Mouse (Mus musculus) stomach, postnatal 0 days (tissue): ENCODE results near the gene Pilrb2. TPM values are rescaled to one million over a fixed set of nuclear protein-coding genes. Genes with fewer than 3 reads are reported as not detected.
"Not testable (repeated sequence)": the region's sequence is repeated elsewhere in the genome, so short reads cannot be mapped to it uniquely, and the experiment has no call there.

Source experiments
- ATAC-seq: fragments of 200-750 bp; cut with Nextera tagmentation; 2 replicates; pipeline ENCODE4 v1.8.0; 2017; ENCODE audit not compliant: low FRiP score, low TSS enrichment
- DNase-seq: peaks from one replicate; pipeline ENCODE4 v3.0.0-alpha.2; 2016; ENCODE audit warnings: low spot score
- H3K27ac ChIP-seq: fragments of 300-500 bp; sonication (generic); replicated peaks from 2 replicates; pipeline ENCODE4 v1.5.1; 2014; ENCODE audit warnings: mild to moderate bottlenecking, control low read depth
- H3K27me3 ChIP-seq: fragments of 300-500 bp; sonication (generic); 2 replicates; pipeline ENCODE4 v1.6.1; 2014; ENCODE audit warnings: low read length; ENCODE audit not compliant: control insufficient read depth, insufficient read depth
- H3K36me3 ChIP-seq: fragments of 300-500 bp; sonication (generic); 2 replicates; pipeline ENCODE4 v1.6.1; 2014; ENCODE audit warnings: low read length, mixed read lengths; ENCODE audit not compliant: control insufficient read depth, insufficient read depth
- H3K4me1 ChIP-seq: fragments of 300-500 bp; sonication (generic); replicated peaks from 2 replicates; pipeline ENCODE4 v1.6.1; 2014; ENCODE audit warnings: antibody characterized with exemption; ENCODE audit not compliant: control insufficient read depth, insufficient read depth
- H3K4me2 ChIP-seq: fragments of 300-500 bp; sonication (generic); replicated peaks from 2 replicates; pipeline ENCODE4 v1.6.1; 2014; ENCODE audit warnings: low read depth, mild to moderate bottlenecking, control low read depth, moderate library complexity
- H3K4me3 ChIP-seq: fragments of 300-500 bp; sonication (generic); 2 replicates; pipeline ENCODE4 v1.5.1; 2014; ENCODE audit warnings: low read depth, low read length, control low read depth
- H3K9ac ChIP-seq: fragments of 300-500 bp; sonication (generic); 2 replicates; pipeline ENCODE4 v1.6.1; 2014; ENCODE audit warnings: mild to moderate bottlenecking, low read length, control low read depth, mixed read lengths
- H3K9me3 ChIP-seq: fragments of 300-500 bp; sonication (generic); 2 replicates; pipeline ENCODE4 v1.6.1; 2016; ENCODE audit warnings: low read length; ENCODE audit not compliant: control insufficient read depth
- CTCF ChIP-seq: IDR thresholded peaks from 2 replicates; pipeline ENCODE4 v1.5.1; 2016; ENCODE audit warnings: antibody characterized with exemption, low read depth, mild to moderate bottlenecking, moderate library complexity
- EP300 ChIP-seq: optimal IDR thresholded peaks from 2 replicates; pipeline ENCODE3; 2016; ENCODE audit warnings: antibody characterized with exemption
- WGBS: fragments of 180-500 bp; shearing (Covaris S2); extraction: QIAGEN DNeasy Blood & Tissue Kit; methylation state at CpG from one replicate; pipeline ENCODE4 v1.1.7; 2014; 5-methylcytosine and 5-hydroxymethylcytosine counted together
- polyA plus RNA-seq: library from polyadenylated mRNA; unstranded; fragments of >200 nt; fragmentation: Nextera tagmentation; extraction: Ambion mirVana; gene quantifications from 2 replicates; pipeline ENCODE4 v1.2.1, GENCODE M21; 2015

Pilrb2 gene
- polyA plus RNA-seq, 1 experiment from 2014 or later: 0.49 TPM

DNA sequence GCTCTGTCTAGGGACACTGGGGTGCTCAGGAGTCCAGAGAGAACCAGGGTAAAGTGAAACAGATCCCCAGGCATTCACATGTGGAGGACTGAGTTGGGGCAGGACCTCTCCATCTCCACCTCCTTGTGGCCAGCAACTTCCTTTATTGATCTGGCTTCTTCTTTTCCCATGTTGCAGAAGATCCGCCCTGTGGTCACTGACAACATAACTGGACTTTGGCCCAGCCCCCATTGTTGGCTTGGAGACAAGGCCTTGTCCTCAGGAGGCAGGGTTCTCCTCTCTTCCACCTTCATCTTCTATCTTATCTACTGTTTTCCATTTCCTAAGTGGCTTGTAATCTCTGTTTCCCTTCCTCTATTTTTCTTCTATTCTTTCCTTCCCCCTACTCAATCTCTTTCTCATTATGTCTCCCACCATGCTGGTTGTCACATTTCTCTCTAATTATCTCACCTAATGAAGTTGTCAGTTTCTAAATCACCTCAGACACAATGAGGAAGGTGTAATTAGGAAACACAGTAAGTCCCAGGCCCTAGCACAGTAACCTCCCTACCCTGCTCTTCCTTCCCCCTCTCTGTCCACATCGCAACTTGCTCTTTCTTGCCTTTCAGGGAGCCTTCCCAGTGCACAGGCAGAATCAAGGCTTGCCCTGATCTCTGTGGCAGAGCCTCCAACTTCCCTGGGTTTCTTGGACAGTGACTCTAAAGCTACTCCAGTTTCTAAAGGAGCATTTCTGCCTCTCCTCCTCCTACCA, 13.5 kb downstream of the Pilrb2 start, which contains the start of gene Pilrb1:
Pilrb1 (minus strand) TSS at position 147 of the 751 bp plus-strand sequence.
- WGBS: 74% methylated on average over 2 of the region's 2 CpGs
- not testable (repeated sequence) for H3K9me3 ChIP-seq, ATAC-seq, H3K4me2 ChIP-seq, H3K4me3 ChIP-seq, H3K36me3 ChIP-seq, H3K27me3 ChIP-seq, H3K27ac ChIP-seq, H3K9ac ChIP-seq, H3K4me1 ChIP-seq, DNase-seq

DNA sequence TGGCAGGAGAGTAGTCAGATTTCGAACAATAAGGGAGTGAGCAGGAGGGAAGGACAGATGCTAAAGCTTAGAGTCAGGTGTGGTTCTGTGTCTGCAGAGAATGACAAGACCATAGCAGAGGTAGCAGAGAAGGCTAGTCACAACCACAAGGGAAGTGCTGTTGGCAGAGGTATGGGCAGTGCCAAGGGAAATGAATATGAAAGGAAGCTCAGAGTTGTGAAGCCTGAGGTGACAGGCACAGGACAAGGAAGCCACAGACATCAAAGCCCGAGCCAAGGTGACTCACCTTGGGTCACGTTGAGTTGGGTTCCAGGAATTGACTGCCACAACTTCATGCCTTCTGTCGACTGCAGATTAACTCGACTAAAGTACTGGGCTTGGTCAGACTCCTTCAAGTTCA, 14.7 kb downstream of the Pilrb2 start:
- H3K9ac ChIP-seq, H3K27ac ChIP-seq, DNase-seq, H3K4me2 ChIP-seq, H3K27me3 ChIP-seq, H3K9me3 ChIP-seq, ATAC-seq, H3K4me3 ChIP-seq, H3K4me1 ChIP-seq, H3K36me3 ChIP-seq: not testable (repeated sequence)
- 61% methylated on average over 4 of the region's 5 CpGs for WGBS

DNA sequence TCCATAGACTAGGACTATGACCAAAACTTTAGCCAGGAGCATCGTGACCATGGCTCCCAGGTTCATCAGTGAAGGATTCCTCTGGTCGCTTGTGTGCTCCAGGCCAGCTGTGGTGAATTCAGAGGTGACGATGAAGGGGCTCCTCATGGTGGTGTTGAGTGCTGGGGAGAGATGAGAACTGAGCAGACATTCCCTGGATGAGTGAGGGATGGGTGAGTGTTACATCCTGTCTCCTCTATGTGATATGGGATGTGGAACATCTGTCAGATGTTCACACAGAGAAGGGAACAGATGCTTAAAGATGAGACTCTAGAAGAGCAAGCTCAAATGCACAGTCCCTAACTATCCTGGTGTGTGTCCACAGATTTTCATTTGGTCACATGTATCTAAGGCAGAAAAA, 16.7 kb downstream of the Pilrb2 start:
- H3K27ac ChIP-seq, ATAC-seq, DNase-seq, H3K4me2 ChIP-seq, H3K4me3 ChIP-seq, H3K4me1 ChIP-seq, H3K9ac ChIP-seq, H3K9me3 ChIP-seq, H3K27me3 ChIP-seq, H3K36me3 ChIP-seq: not testable (repeated sequence)
- WGBS: 75% methylated on average over 3 of the region's 3 CpGs

DNA sequence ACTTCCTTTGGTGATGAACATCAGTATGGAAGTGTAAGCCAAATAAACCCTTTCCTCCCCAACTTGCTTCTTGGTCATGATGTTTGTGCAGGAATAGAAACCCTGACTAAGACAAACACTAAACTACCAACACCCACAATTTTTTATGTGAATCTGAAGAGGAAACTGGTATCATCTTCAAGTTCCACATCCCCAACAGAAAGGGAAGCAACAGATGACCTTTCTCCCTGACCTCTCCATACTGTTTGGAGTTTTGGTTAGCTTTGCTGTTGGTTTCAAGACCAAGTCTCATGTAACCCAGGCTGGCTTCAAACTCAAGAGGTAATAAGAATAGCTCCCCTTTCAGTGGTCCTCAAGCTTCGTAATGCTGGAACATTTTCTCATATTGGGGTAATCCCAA, 21.3 kb downstream of the Pilrb2 start:
- not testable (repeated sequence) for ATAC-seq, H3K4me1 ChIP-seq, H3K4me3 ChIP-seq, H3K9me3 ChIP-seq, H3K27ac ChIP-seq, H3K27me3 ChIP-seq, H3K9ac ChIP-seq, H3K36me3 ChIP-seq, H3K4me2 ChIP-seq, DNase-seq
- 84% methylated on average over 1 of the region's 1 CpGs for WGBS

DNA sequence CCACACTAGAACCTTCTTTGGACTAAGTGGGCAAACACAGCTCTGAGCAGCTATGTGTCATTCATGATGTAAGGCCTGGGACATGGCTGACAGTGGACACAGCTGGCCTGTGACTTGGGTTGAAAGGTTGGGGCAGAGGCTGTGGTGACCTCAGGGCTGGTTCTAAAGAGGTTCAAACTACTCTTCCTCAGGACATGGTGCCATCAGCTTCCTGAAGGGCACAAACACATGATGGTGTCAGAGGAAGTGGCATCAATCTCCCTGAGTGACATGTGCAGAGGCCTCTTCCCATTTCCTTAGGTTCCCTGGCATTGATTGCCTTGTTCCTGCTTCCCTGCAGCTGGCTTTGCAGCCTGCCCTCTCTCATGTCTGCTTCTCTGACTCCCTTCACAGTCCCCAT, 34.5 kb downstream of the Pilrb2 start:
- not testable (repeated sequence) for H3K27me3 ChIP-seq, ATAC-seq

DNA sequence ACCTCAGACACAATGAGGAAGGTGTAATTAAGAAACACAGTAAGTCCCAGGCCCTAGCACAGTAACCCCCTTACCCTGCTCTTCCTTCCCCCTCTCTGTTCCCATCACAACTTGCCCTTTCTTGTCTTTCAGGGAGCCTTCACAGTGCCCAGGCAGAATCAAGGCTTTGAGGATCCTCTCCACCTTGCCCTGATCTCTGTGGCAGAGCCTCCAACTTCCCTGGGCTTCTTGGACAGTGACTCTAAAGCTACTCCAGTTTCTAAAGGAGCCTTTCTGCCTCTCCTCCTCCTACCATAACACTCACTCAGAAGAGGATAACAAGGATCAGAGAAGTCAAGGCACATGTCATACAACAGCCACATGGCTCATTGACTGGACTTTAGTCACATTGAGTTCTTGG, 35.0 kb downstream of the Pilrb2 start:
- H3K4me3 ChIP-seq: no peak overlapping the region
- H3K27ac ChIP-seq: no peak overlapping the region
- H3K4me1 ChIP-seq: no peaks in the 10 kb centered on the region
- no peaks in the 10 kb centered on the region for H3K36me3 ChIP-seq
- H3K9ac ChIP-seq: no peak overlapping the region
- no peaks in the 10 kb centered on the region for H3K9me3 ChIP-seq
- no peak for ATAC-seq
- H3K27me3 ChIP-seq: no peaks in the 10 kb centered on the region
- no peak for DNase-seq
- TF ChIP-seq EP300: no peak
- TF ChIP-seq CTCF: no peak
- H3K4me2 ChIP-seq: no peak overlapping the region

More for the DNA sequence above, 34.5 kb downstream of the Pilrb2 start:
- not testable (repeated sequence) for H3K27ac ChIP-seq, H3K9me3 ChIP-seq, H3K4me2 ChIP-seq, H3K4me1 ChIP-seq, DNase-seq, H3K9ac ChIP-seq, H3K4me3 ChIP-seq, H3K36me3 ChIP-seq

DNA sequence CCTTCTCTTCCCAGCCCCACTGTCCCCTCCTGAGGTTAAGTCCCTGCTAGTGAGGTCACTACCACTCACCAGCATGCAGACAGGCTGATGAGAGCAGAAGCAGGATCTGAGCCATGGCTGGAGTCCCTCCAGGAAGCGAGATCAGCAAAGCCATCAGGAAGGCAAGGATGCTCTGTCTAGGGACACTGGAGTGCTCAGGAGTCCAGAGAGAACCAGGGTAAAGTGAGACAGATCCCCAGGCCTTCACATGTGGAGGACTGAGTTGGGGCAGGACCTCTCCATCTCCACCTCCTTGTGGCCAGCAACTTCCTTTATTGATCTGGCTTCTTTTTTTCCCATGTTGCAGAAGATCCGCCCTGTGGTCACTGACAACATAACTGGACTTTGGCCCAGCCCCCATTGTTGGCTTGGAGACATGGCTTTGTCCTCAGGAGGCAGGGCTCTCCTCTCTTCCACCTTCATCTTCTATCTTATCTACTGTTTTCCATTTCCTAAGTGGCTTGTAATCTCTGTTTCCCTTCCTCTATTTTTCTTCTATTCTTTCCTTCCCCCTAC, 35.6 kb downstream of the Pilrb2 start, which contains the start of gene Pilra:
Pilra (minus strand) TSS at position 316 of the 555 bp plus-strand sequence.
- not testable (repeated sequence) for ATAC-seq, H3K27ac ChIP-seq, DNase-seq, H3K4me1 ChIP-seq, H3K9me3 ChIP-seq, H3K36me3 ChIP-seq, H3K9ac ChIP-seq, H3K4me3 ChIP-seq, H3K4me2 ChIP-seq, H3K27me3 ChIP-seq
- WGBS: 49% methylated on average over 2 of the region's 2 CpGs
